Mouse (Mus musculus) brain, adult 2 months (tissue): ENCODE data around the gene Vipas39.
"Not testable (repeated sequence)": the region's sequence is repeated elsewhere in the genome, so short reads cannot be mapped to it uniquely, and the experiment has no call there.

Source experiments
- DNase-seq: peaks from one replicate; pipeline ENCODE4 v3.0.0; 2011; ENCODE audit warnings: low read depth, low spot score

Gene Vipas39

DNA sequence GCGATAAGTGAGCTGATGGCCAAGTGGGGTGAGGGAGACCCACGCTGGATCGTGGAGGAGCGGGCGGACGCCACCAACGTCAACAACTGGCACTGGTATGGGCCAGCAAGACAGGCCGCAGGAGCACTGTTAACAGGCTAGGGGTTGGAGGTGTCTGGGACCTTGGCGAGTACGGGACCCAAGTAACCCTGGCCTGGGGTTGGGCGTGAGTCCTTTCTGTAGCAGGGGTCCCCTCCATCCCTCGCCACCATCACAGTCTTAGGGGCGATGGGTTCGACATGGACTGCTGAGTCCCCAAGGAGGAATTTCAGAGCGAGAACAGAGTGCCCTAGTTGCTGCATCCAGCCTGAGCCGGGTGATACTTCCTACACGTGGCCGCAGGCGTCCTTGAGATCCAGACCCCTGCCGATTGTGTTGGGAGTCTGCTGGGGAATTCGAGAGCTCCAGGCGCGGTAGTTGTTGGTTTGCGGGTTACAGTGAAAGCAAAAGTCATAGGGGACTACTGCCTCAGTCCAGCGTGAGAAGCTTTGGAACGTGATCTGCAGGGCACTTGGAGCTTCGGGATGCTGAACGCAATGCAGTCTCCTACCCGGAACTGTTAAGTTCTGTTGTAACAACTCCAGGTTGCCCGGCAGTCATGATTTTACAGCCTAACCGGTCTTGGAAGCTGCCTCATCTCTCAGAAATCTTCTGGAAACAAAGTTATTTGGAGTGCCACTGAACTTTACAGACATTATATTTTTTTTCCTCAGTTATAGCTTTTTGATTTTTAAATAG, 959 bp upstream of the Vipas39 start:
- DNase-seq: no peak

- no peak for DNase-seq
These were observed 612 bp downstream of the Vipas39 start for GRCm38 (mm10) chr12:87265444-87265843.

- no peak for DNase-seq
These were observed 5.5 kb downstream of the Vipas39 start for GRCm38 (mm10) chr12:87260562-87260961.

GRCm38 (mm10) chr12:87256629-87257028, 9.4 kb downstream of the Vipas39 start:
- no peak for DNase-seq

DNA sequence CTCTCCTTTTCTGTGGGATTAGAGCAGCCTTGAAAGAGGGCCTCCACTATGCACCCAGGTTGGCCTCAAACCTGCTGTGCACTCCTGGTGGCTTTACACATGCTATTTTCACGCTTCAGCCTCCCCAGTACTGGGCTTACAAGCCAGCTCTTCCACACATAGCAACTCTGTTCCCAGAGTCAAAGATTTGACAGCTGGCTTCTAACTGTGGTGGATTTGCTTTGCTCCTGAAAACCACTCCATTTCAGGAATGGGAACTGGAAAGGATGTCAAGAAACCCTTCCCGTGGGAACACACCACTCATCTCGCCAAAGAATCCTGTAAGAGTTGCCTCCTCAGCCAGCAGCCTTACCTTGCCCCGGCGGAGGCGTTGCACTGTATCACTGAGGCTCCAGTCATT, 12.2 kb downstream of the Vipas39 start:
- peak; percentile 41 for DNase-seq

GRCm38 (mm10) chr12:87250161-87250560, 15.9 kb downstream of the Vipas39 start:
- DNase-seq: no peak

- no peak for DNase-seq
These were observed 27.4 kb downstream of the Vipas39 start, which contains the start of gene Noxred1 for GRCm38 (mm10) chr12:87238632-87239031. TSS of gene Noxred1 (minus strand) at chr12:87238732.

DNA sequence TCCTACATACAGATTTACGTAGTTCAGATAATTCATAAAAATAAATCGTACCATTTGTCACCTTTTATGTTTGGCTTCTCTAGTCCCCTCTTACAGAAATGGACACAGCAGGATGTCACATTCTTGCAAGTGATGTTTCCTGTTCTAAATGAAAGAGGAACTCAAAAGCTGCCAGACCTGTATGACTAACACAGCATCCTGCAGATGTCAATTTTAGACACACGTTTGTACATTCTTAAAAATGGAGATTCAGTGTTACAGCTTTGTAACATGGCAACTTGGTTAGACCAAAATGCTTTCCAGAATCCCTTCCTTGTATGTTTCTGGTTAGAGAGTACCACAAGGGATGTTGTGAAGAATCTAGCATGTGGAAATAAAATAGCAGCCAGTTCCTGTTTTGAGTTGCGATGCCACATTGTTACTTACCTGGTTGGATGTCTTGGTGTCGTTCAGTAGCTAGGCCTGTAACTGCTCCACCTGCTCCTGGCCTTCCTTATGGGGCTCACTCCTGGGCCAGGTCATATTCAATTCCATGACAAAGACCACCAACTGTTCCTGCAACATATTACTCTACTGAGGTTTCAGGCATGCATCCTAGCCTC, 29.1 kb downstream of the Vipas39 start:
- DNase-seq: peak; percentile 30

DNA sequence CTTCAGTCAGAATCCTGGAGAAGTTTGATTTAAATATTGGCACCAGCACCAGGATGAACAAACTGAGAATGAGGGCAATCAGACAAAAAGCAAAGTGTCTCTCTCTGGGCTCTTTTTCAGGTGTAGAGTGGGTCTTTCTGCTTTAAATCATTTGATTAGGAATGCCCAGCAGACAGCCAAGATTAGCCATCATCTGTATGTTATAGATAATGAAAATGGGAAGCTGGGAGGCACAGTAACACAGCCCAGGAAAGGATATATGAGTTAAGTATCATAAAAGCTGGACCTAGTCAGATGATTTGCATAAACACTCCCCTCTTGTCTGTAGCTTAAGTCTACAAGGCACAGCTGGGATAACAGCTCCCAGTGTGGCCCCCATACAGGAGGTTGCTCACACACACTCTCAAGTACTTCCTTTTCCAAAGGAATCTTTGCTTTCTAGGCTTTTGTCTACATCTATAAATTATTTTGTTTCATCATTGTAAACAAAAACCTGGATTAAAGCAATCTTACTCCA, 35.6 kb downstream of the Vipas39 start:
- DNase-seq: no peak

GRCm38 (mm10) chr12:87229633-87230032, 36.4 kb downstream of the Vipas39 start:
- DNase-seq: no peak

DNA sequence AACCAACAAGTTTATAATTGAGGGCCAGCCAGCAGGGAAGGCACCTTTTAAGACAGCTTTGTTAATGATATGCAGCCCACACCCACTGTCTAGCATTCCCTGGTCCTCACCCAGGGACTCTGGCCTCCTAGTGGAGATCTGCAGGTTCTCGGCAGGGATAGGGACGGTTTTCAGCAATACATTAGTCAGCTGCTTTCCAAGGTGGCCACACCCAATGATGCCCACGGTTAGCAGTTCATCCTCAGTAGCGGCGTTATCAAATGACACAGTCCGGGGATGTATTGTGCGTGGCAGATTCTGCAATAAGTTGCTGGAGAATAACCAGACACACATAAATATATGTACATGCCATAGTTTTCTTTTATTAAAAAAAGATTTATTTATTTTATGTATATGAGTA, 39.3 kb downstream of the Vipas39 start:
- DNase-seq: no peak

DNA sequence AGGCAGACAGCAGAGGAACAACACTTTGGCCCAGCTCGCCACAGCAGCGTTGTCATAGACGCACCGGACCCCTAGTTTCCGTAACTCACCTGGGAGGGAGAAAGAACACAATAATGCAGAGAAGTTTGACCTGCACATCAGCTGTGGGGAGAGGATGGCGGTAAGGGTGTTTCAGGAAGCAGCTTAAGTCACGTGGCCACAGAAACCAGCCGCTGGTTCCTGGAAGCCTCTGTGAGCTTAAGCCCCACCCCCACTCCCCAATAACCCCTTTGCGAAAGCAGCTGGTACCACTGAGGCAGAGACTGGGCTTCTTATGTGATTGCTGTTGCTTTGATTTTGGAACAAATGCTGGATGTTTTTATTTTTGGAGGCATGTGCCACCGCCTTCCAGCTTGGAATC, 41.1 kb downstream of the Vipas39 start:
- no peak for DNase-seq

DNA sequence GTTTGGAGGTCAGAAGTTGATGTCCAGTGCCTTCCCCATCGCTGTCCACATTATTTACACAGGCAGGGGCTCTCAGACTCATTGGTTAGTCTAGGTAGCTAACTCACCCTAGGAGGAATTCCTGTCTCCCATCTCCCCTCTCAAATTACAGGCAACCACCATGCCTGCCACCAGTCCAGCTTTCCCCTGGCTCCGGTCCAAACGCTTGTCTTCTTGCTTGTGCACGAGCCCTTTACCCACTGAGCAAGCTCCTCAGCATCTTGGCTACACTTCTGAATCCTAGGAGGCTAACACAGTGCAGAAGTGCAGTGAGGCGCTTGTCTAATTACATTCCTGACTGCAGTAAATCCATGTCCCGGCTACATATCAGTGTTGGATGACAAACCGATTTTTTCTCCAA, 46.7 kb downstream of the Vipas39 start:
- DNase-seq: no peak

DNA sequence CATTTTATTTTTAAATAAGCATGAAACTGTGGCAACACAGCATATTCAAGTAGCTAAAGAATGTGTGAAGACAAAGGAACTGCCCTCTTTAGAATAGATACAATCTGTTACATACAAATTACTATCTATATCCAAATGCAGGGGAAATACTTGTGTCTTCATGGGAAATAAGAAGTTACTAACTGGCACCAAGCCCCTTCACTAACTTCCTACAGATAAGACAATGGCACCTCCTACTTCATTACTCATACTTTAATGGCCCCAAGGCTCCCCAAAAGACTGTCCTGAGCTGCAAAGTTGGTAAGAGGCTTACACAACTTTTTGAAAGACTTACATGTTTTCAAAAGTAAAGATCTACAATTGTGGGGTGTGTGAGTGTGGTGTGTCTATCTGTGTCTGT, 48.5 kb downstream of the Vipas39 start:
- no peak for DNase-seq

GRCm38 (mm10) chr12:87216053-87216452, 50.0 kb downstream of the Vipas39 start:
- no peak for DNase-seq

DNA sequence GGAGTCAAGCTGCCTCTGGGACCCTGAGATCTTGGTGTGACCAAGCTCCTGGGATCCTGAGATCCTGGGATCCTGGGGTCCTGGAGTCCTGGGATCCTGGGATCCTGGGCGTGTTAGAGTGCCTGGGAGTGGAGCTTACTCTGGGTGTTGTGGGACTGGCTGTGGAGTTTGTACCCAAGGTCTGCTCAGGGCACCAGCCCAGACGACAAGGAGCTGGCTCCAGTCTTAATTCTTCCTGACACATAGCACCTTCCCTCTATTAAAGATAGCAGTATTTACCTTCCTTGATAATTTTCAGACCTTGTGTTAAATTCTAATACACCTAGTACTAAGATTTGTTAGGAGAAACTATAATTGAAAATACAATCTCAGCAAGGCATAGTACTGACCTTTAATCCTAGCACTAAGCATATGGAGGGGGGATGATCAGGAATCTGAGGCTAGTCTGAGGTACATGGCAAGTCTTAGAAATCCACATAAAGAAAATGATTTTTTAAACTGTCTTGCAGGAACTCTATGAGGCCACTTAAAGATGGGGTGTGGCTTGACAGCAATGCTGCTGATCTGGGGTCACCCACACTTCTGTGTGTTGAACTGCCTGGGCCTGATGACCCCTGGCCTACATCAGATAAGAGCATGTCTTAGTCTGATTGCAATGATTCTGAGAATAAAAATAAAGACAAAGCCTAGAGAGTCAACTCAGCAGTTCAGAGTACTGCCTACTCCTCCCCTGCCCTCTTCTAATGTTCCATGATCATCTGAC, 53.0 kb downstream of the Vipas39 start:
- no peak for DNase-seq

DNA sequence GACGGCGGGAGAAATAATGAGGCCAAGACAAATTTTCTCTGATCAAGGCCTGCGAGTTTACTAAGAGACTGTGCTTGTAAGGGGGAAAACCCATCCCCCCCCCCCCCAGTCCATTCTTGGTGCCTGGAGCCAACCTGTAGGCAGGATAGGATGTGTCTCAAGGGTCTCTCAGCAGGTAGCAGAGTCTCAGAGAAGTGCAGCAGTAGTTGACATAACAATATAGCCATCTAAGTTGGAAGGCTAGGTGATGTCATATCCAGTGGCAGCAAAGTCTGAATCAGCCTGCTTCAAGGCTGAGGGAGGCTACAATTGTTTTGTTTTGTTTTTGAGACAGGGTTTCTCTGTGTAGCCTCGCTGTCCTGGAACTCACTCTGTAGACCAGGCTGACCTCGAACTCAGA, 60.3 kb downstream of the Vipas39 start:
- not testable (repeated sequence) for DNase-seq

- DNase-seq: no peak
These were observed 64.4 kb downstream of the Vipas39 start for GRCm38 (mm10) chr12:87201694-87202093.

GRCm38 (mm10) chr12:87199973-87200586, 66.0 kb downstream of the Vipas39 start, which contains the start of gene Tmed8:
TSS of gene Tmed8 (minus strand) at chr12:87200454.
- DNase-seq: peak; percentile 94

DNA sequence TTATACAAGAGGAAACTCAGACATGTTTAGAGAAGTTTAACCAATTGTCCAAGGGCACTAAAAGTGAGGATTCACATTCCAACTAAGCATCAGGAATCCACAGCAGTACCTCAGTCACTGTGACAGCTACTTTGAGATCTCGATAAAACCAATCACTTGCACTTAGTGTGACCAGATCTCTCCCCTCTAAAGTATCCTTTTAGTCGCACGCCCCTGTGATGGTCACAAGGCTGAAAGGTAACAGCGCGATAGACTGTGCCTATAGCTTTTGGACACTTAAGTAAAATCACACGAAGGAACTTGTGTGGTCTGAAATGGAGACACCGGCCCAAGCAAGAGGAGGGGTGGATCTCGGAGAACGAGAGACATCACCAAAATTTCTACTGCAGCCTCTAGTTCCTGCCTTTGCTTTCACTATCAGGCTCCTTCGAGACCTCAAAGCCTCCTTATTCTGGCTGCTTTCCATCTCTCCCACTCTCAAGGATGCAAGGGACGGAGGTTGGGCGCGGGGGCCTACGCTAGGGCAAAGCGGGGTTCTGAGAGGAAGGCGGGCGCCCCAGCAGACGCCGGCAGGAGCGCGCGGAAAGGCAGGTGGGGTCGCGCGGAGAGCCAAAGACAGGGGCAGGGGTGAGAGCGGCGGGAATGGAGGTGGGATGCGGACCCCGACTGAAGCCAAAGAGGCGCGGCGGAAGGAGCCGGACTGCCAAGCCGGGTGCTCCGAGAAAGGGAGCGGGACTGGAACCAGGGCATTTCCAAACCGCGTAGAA, 66.7 kb downstream of the Vipas39 start, which contains the start of gene Samd15:
Samd15 (plus strand) TSS at position 518 of the 767 bp plus-strand sequence.
- peak; percentile 64 for DNase-seq

DNA sequence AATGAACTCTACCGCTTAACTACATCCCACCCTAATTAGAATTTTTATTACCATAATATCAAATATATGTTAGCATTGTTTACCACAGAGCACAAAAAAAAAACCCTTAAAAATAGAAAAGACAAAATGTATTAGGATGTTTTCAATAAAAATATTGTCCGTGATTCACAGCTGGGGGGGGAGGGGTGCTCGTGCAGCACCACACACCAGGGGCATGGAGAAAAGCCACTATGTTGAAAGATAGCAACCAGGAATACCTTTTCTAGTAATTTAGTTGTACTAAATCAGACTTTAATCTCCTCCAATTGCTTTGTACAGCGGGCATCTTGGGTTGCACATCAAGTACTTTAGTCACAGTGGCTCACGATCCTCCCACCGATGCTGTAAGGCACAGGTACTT, 67.3 kb downstream of the Vipas39 start:
- DNase-seq: peak; percentile 26
